Mouse (Mus musculus): ENCODE data around the gene Prkn. TPM values are rescaled to one million over a fixed set of nuclear protein-coding genes. Genes with fewer than 3 reads are reported as not detected.

The Prkn gene
- polyA plus RNA-seq, 1 experiment from 2014 or later, result 0.68 TPM

DNA sequence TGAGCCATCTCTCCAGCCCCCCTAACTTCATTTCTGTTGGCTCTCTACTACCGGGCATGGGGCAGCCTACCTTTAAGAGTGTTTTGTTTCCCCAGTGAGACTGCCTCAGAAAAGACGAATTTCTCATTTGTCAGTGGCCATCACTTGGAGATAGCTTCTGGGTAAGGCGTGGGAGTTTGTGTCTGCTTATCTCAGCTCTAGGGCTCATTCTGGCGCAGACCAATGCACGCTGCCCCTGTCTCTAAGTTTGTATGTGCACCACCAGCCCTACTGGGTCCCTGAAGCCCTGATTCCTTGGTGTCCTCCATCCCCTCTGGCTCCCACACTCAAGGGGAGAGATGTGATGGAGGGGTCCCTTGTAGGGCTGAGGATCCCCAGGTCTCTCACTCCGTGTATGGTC lies 1198.3 kb downstream of the Prkn start:
- Histone ChIP-seq H3K27me3 (ENCODE audit: low read depth, poor library complexity, severe bottlenecking) (peaks cover 1% of the 10 kb centered on the region; the same call in 1 of the 2 replicates), H3K36me3 (no peaks in the 10 kb centered on the region), H3K27ac (replicated peaks) (0 out of 2 replicates have a peak overlapping the region, but pooled peaks have one; percentile 61), H3K9me3 (replicated peaks) (no peaks in the 10 kb centered on the region), H3K4me1 (peaks cover 6% of the 10 kb centered on the region; the same call in 1 of the 2 replicates), H3K4me3 (no peak overlapping the region)
- DNase-seq (ENCODE audit: low spot score), result no peak
- 75% methylated on average over 6 of the region's 6 CpGs for WGBS

DNA sequence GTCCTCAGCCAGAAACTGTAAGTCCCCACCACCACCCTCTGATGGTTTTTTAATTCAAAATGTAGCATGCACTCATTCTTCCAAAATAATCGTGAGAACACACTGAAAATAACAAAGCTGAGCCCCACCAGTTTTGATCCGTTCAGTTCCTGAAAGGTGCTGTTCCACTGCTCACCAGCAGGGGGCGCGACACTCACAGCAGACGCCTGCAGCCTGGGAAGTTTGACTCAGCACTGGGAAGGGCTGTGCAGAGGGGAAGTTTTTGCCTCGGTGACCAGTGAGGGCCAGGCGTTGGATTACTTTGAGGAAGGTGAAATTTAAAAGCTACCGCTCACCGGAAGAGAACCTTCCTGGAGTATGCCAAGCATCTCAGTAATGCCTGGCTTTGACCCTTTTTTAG lies 1199.0 kb downstream of the Prkn start:
- H3K27ac ChIP-seq (replicated peaks), result no peak overlapping the region
- peaks cover 6% of the 10 kb centered on the region; the same call in 1 of the 2 replicates for H3K4me1 ChIP-seq

DNA sequence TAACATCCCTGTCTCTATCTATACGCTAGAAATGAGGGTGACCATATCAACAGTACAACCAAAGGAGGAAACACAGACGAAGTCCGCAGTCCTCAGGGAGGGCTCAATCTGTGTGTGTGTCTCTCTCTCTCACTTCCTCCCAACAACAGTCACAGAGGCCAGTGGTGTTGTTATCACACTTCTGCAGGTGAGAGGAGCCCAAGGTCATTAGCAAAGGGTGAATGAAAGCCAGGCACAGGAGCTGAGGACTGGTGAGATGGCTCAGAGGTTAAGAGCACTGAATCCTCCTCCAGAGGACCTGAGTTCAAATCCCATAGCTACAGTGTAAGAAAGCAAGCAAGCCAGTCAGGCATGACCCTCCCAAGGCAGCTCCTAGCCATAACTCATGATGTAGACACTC lies 1199.7 kb downstream of the Prkn start:
- Histone ChIP-seq H3K36me3 (no peaks in the 10 kb centered on the region), H3K27ac (replicated peaks) (no peak overlapping the region), H3K4me1 (peaks cover 10% of the 10 kb centered on the region; the same call in 1 of the 2 replicates), H3K4me3 (no peak overlapping the region), H3K27me3 (ENCODE audit: low read depth, poor library complexity, severe bottlenecking) (peaks cover 15% of the 10 kb centered on the region), H3K9me3 (replicated peaks) (no peaks in the 10 kb centered on the region)
- 93% methylated on average over 3 of the region's 3 CpGs for WGBS
- DNase-seq (ENCODE audit: low spot score), result no peak

More for the DNA sequence above, 1199.0 kb downstream of the Prkn start:
- WGBS, result 3% methylated on average over 9 of the region's 9 CpGs
- DNase-seq (ENCODE audit: low spot score), result peak; percentile 84
- Histone ChIP-seq H3K27me3 (ENCODE audit: low read depth, poor library complexity, severe bottlenecking) (peaks cover 8% of the 10 kb centered on the region), H3K9me3 (replicated peaks) (no peaks in the 10 kb centered on the region), H3K4me3 (no peak overlapping the region), H3K36me3 (no peaks in the 10 kb centered on the region)

- Histone ChIP-seq H3K36me3 (no peaks in the 10 kb centered on the region), H3K27me3 (ENCODE audit: low read depth, poor library complexity, severe bottlenecking) (peaks cover 19% of the 10 kb centered on the region), H3K4me3 (no peak overlapping the region), H3K4me1 (peaks cover 11% of the 10 kb centered on the region; the same call in 1 of the 2 replicates), H3K27ac (replicated peaks) (no peak overlapping the region), H3K9me3 (replicated peaks) (no peaks in the 10 kb centered on the region)
- no peak for DNase-seq (ENCODE audit: low spot score)
- 84% methylated on average over 5 of the region's 5 CpGs for WGBS
These were observed 1200.4 kb downstream of the Prkn start for GRCm38 (mm10) chr17:12040546-12040945.

GRCm38 (mm10) chr17:12041091-12041655 lies 1201.0 kb downstream of the Prkn start:
- no peak for DNase-seq (ENCODE audit: low spot score)
- 95% methylated on average over 5 of the region's 5 CpGs for WGBS
- Histone ChIP-seq H3K9me3 (replicated peaks) (no peaks in the 10 kb centered on the region), H3K4me3 (no peak overlapping the region), H3K4me1 (peaks cover 11% of the 10 kb centered on the region; the same call in 1 of the 2 replicates), H3K27me3 (ENCODE audit: low read depth, poor library complexity, severe bottlenecking) (peaks cover 26% of the 10 kb centered on the region), H3K36me3 (no peaks in the 10 kb centered on the region), H3K27ac (replicated peaks) (no peak overlapping the region)

DNA sequence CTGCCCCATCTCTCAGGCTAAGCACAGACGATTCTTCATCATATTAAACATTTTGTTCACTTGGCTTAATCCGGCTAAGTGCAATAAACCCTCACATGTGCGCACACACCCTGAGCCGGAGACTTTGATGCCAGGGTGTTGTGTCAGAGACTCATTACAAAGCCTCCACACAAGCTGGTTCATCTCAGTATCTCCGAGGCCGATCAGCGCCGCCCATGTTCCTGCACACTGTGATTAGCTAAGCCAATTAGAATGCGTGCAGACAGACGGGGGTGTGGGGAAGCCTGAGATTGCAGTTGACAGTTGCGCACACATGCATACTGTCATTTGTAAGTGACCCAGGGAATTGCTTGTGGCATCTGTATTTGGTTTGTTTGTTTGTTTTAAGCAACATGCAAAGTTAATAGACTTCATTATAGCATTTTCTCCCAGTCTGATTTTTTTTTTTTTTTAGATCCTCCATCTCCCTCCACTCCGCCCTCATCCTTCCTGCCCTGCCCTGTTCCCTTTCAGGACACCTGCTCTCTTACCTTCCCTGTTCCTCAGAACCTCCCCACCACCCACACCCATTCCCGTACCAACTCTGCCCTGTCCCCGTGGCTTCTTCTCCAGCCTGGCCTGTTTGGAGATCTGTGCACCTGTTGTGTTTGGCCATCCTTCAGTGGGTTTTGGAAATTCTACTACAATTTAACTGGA lies 1202.5 kb downstream of the Prkn start:
- peaks cover 40% of the 10 kb centered on the region for H3K27me3 ChIP-seq (ENCODE audit: low read depth, poor library complexity, severe bottlenecking)
- DNase-seq (ENCODE audit: low spot score), result no peak
- peaks cover 11% of the 10 kb centered on the region; the same call in 1 of the 2 replicates for H3K4me1 ChIP-seq
- no peaks in the 10 kb centered on the region for H3K9me3 ChIP-seq (replicated peaks)
- no peak overlapping the region for H3K27ac ChIP-seq (replicated peaks)
- 78% methylated on average over 14 of the region's 14 CpGs for WGBS
- no peak overlapping the region for H3K4me3 ChIP-seq
- no peaks in the 10 kb centered on the region for H3K36me3 ChIP-seq

DNA sequence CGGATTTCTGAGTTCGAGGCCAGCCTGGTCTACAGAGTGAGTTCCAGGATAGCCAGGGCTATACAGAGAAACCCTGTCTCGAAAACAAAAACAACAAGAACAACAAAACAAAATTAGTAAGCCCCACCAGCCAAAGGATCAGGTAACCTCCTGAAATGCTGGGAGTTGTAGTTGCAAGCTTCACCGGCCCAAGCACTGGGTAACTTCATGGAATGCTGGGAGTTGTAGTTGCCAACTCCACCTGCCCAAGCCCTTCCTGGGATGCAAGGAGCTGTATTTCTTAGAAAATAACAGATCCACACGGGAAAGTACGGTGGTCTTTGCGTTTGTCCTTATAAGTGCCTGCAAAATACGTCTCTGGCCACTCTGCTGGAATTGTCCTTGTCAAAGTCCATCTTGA lies 1204.0 kb downstream of the Prkn start:
- no peaks in the 10 kb centered on the region for H3K9me3 ChIP-seq (replicated peaks)
- no peak overlapping the region for H3K4me3 ChIP-seq
- no peaks in the 10 kb centered on the region for H3K36me3 ChIP-seq
- H3K27ac ChIP-seq (replicated peaks), result no peak overlapping the region
- H3K4me1 ChIP-seq, result peaks cover 10% of the 10 kb centered on the region; the same call in 1 of the 2 replicates
- peaks cover 46% of the 10 kb centered on the region for H3K27me3 ChIP-seq (ENCODE audit: low read depth, poor library complexity, severe bottlenecking)
- no peak for DNase-seq (ENCODE audit: low spot score)
- 49% methylated on average over 8 of the region's 8 CpGs for WGBS

GRCm38 (mm10) chr17:12045861-12046273 lies 1205.7 kb downstream of the Prkn start:
- no peaks in the 10 kb centered on the region for H3K9me3 ChIP-seq (replicated peaks)
- peaks cover 5% of the 10 kb centered on the region; the same call in 1 of the 2 replicates for H3K4me1 ChIP-seq
- no peak overlapping the region for H3K27ac ChIP-seq (replicated peaks)
- 59% methylated on average over 5 of the region's 5 CpGs for WGBS
- no peak overlapping the region for H3K4me3 ChIP-seq
- H3K27me3 ChIP-seq (ENCODE audit: low read depth, poor library complexity, severe bottlenecking), result peaks cover 46% of the 10 kb centered on the region
- DNase-seq (ENCODE audit: low spot score), result no peak
- no peaks in the 10 kb centered on the region for H3K36me3 ChIP-seq

- WGBS, result 69% methylated on average over 7 of the region's 7 CpGs
- Histone ChIP-seq H3K27me3 (ENCODE audit: low read depth, poor library complexity, severe bottlenecking) (peaks cover 46% of the 10 kb centered on the region), H3K4me1 (peaks cover 5% of the 10 kb centered on the region; the same call in 1 of the 2 replicates), H3K27ac (replicated peaks) (no peak overlapping the region), H3K36me3 (no peaks in the 10 kb centered on the region), H3K4me3 (no peak overlapping the region), H3K9me3 (replicated peaks) (no peaks in the 10 kb centered on the region)
- no peak for DNase-seq (ENCODE audit: low spot score)
These were observed 1206.8 kb downstream of the Prkn start for GRCm38 (mm10) chr17:12047032-12047431.

DNA sequence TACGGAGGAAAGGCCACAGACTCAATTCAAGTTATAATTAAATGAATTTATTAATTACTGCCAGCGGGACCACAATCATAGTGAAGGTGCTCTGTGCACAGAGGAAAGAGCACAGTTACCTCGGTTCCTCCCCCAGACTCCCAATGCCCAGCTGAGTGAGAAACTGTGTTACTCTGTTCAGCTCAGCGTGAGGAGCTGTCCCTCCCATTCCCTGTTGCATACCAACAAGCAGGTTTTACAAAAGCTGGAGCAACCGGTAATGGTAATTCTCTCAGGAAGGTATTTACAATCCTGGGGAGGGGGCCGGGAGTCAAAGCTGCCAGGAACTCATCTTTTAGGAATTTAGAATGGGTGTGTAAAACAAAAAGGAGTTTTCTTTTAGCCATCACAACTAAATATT lies 1207.3 kb downstream of the Prkn start:
- peaks cover 46% of the 10 kb centered on the region for H3K27me3 ChIP-seq (ENCODE audit: low read depth, poor library complexity, severe bottlenecking)
- H3K4me1 ChIP-seq, result peaks cover 5% of the 10 kb centered on the region; the same call in 1 of the 2 replicates
- WGBS, result 28% methylated on average over 6 of the region's 6 CpGs
- no peak for DNase-seq (ENCODE audit: low spot score)
- H3K9me3 ChIP-seq (replicated peaks), result no peaks in the 10 kb centered on the region
- H3K27ac ChIP-seq (replicated peaks), result no peak overlapping the region
- no peaks in the 10 kb centered on the region for H3K36me3 ChIP-seq
- no peak overlapping the region for H3K4me3 ChIP-seq

GRCm38 (mm10) chr17:12048695-12049490 lies 1208.7 kb downstream of the Prkn start:
- peaks cover 3% of the 10 kb centered on the region; the same call in 1 of the 2 replicates for H3K9me3 ChIP-seq (replicated peaks)
- DNase-seq (ENCODE audit: low spot score), result no peak
- no peaks in the 10 kb centered on the region for H3K36me3 ChIP-seq
- peaks cover 42% of the 10 kb centered on the region for H3K27me3 ChIP-seq (ENCODE audit: low read depth, poor library complexity, severe bottlenecking)
- no peak overlapping the region for H3K27ac ChIP-seq (replicated peaks)
- no peak overlapping the region for H3K4me3 ChIP-seq
- H3K4me1 ChIP-seq, result 0 out of 2 replicates have a peak, but pooled peaks cover 5% of the 10 kb centered on the region
- 75% methylated on average over 9 of the region's 9 CpGs for WGBS

- no peak overlapping the region for H3K27ac ChIP-seq (replicated peaks)
- no peak for DNase-seq (ENCODE audit: low spot score)
- no peak overlapping the region for H3K4me3 ChIP-seq
- H3K27me3 ChIP-seq (ENCODE audit: low read depth, poor library complexity, severe bottlenecking), result peaks cover 32% of the 10 kb centered on the region
- peaks cover 3% of the 10 kb centered on the region; the same call in 1 of the 2 replicates for H3K9me3 ChIP-seq (replicated peaks)
- 91% methylated on average over 5 of the region's 5 CpGs for WGBS
- no peaks in the 10 kb centered on the region for H3K36me3 ChIP-seq
- H3K4me1 ChIP-seq, result no peaks in the 10 kb centered on the region
These were observed 1210.1 kb downstream of the Prkn start for GRCm38 (mm10) chr17:12050261-12050660.

All from midbrain, embryonic 10.5 days (tissue).